Mouse (Mus musculus) brain, embryonic 14.5 days (tissue): ENCODE data around the gene Vipr1.

Experiments used
- CTCF ChIP-seq: fragments of 200-500 bp; IDR thresholded peaks from 2 replicates; pipeline ENCODE4 v1.5.1; 2012; ENCODE audit warnings: inconsistent platforms, mild to moderate bottlenecking, moderate library complexity, borderline replicate concordance; ENCODE audit not compliant: insufficient read depth, insufficient read length; ENCODE audit errors: extremely low read depth
- POLR2A ChIP-seq: fragments of 200-500 bp; IDR thresholded peaks from 2 replicates; pipeline ENCODE4 v1.6.1; 2012; ENCODE audit warnings: mild to moderate bottlenecking, inconsistent platforms, borderline replicate concordance; ENCODE audit not compliant: poor library complexity, insufficient read depth, insufficient read length, severe bottlenecking; ENCODE audit errors: extremely low read depth

GRCm38 (mm10) chr9:121614241-121614757 is 28.2 kb upstream of the Vipr1 start:
- TF ChIP-seq CTCF = no peak
- no peak for TF ChIP-seq POLR2A
